Mouse (Mus musculus): ENCODE data around the gene Snrnp35.

Snrnp35 gene

DNA sequence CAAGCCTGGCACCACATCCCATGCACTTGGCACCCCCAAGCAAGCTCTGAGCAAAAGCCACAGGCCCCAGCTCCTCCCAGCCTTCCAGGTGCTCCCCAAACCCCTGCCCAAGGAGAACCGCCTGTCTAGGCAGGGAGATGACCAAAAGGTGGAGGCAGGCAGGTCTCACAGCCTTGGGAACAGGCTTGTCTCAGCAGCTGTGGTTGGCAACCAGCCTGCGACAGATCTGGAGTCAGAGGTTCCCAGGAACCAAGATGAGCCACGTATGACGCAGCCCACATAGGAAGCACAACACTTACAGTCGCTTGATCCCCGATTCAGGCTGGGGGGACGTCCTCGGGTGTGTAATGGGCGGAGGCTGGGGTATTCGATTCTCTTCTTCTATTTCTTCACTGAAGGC, 18.6 kb downstream of the Snrnp35 start:
- DNase-seq (ENCODE audit: low spot score): no peak

DNA sequence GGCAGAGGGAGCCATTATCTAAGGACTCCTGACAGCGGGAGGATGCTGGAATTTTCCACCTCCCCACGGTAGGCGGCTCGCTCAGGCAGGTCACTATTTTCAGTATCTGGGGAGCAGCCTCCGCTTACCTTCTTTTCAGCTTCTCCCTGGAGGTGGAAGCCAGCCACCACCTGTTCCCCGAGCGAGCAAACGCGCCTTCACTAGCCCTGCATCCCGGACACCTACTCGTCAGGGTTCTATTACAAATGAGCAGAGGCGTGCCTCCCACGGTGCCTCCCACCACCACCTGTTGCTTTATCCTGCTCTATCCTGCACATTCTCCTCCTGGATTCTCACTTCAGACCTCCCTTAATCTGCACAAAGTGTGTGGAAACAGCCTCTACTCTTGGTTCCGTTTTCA, 20.8 kb downstream of the Snrnp35 start:
- DNase-seq (ENCODE audit: low spot score): no peak

DNA sequence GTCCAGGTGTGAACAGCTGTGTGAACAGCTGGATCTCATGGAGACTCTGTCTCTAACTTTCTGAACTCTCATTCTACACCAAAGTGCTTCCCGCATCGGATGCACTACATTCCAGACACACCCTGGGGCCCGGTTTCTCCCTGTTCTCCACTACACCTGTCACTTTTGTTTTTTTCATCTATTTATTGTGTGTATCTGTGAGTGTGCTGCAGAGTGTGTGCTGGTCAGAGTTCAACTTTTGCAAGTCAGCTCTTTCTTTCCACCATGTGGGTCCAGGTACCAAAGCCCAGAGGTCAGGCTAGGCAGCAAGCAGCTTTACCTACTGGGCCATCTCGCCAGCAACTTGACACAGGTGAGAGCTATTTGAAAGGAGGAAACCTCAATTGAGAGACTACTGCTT, 22.3 kb downstream of the Snrnp35 start:
- no peak for DNase-seq (ENCODE audit: low spot score)

DNA sequence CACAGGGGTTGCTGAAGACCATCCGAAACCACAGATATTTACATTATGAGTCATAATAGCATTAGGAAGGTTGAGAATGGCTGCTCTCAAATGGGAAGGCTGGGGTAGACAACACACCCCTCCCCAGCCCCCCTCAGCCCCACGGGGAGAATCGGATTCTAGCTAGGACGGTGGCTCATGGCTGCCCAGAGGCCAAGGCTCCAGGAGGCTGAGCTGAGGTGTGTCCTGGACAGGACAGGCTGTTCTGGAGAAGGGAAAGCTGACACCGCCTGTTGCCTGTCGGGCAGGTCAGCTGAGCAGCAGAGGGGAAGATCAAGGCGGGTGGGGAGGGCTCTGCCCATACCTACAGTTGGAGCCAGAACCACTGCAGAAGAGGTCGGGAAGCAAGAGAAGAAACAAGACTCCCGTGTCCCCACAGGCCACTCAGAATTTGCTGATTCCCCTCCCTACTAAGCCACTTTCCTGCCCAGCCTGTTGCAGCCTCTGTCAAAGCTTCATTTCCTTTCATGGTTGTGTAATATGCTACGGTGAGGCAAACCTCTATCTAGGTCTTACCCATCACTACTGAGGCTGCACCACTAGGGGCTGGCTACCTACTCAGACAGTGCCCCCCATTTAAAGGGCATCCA, 23.9 kb downstream of the Snrnp35 start:
- no peak for DNase-seq (ENCODE audit: low spot score)

DNA sequence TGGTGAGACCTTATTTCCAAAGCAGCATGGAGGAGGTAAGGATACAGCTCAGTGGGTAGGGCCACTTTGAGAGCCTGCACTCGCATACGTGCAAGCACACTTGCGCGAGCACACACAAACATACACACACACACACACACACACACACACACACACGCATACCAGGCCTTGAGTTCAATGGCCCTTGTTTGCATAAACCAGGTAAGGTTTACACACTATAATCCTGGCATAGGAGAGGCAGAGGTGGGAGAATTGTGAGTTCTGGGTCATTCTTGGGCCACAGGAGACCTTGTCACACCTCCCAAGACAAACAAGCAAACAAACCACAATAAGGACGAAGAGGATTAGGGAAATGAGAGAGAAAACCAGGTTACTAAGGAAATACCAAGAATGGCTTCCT, 26.3 kb downstream of the Snrnp35 start:
- no peak for DNase-seq (ENCODE audit: low spot score)

DNA sequence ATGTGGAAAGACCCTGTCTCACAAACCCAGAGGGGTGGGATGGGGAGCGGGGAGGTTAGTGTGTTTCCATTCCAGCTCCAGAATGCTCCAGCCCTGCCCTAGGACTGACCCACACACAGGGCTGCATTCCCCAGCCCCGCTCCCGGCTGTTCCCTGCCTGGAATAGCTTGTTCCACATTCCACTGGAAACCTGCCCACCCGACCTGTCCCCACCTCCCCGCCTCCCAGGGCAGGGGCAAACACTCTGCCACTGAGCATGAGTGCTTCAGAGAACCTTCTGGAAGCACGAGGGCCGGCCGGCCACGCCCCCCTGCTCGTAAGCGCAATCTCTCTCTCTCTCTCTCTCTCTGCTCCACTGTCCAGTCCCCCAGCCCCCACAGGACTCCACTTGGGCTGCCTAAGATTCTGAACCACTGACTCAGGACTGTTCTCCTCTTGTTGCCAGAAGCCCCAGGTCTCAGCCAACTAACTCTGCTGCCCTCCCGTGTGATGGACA, 26.9 kb downstream of the Snrnp35 start:
- DNase-seq (ENCODE audit: low spot score): no peak

DNA sequence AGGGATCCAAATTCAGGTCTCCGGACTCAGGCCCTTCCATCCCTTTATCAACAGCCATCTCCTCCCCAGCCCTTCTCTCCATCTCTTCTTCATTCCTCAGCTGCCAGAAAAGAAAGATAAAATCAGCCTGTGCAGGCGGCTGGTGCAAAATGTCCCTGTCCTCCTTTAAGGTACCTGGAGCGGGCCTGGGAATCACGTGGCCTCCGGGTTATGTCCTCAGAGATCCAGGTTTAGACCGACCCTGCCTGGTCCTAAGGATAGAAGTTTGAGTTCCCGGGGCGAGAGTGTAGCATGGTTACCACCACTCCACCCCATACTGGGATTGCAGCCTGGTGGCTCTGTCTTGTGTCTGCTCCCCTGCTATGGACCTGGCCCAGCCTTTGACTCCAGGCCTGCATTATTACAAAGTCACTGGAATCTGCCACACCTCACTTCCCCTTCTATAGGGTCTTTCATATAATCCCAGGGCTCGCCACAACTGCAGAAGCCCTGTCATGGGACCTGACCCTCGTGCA, 27.7 kb downstream of the Snrnp35 start:
- no peak for DNase-seq (ENCODE audit: low spot score)

DNA sequence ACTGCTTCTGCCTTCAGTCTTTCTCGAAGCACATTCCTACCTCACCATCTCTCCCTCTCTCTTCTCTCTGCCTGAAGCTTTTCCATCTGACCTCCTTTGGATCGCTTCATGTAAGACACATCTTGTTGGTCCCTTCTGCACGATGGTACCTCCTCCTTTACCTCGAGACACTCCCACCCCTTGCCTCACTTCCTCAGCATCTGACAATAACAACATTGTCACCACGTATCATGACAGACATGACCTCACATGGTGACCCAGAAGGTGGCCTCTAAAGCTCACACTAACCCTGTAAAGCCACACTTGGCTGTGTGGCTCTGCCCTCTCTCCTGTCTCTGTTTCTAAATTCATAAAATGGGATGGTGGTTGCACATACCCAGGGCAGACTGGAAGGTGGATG, 32.9 kb downstream of the Snrnp35 start:
- no peak for DNase-seq (ENCODE audit: low spot score)

DNA sequence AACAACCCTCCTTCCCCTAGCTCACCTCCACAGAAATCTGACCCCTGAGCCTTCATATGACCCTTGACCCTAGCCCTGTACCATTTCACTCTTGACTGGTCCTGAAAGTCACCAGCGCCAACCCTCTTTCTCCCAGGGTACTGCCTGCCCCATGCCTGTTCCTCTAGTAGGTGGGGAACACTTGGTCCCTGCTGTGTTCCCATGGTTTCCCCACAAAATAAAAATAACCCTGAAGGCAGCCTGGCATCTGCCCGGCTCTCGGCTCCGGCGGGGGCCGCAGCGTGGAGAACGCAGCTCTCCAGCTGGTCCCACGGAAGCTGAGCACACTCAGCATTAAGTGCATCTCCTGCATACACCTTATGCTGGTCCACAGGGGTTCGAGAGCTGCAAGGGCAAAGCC, 35.7 kb downstream of the Snrnp35 start:
- DNase-seq (ENCODE audit: low spot score): no peak

DNA sequence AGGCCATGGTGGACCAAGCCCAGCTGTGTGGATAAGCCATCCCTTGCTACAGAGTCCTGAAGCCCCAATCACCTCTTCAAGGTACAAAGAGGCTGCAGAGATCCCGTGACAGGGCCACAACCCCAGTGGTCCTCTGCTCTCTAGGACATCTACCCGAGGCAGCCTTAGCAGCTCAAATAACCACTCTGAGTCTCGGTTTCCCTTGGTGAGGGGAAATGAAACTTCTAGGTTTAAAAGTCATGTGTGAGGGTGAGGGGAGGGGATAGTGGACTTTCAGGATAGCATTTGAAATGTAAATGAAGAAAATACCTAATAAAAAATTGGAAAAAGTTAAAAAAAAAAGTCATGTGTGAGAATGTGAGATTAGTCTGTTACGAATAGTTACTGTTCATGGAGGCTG, 38.7 kb downstream of the Snrnp35 start:
- no peak for DNase-seq (ENCODE audit: low spot score)

DNA sequence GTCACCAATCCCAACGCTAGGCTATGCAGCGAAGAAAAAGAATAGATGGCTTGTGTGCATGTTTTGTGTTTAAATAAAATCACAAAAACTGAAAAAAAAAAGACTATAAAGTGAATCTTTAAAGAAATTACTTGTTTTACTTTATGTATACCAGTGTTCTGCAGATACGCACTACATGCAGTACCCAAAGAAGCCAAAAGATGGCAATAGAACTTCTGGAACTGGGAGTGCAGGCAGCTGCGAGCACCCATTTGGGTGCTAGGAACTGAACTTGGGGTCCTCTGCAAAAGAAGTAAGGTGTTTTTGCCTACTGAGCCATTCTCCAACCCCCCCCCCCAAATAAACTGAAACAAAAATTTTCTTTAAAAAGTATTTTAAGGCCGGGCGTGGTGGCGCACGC, 40.1 kb downstream of the Snrnp35 start:
- DNase-seq (ENCODE audit: low spot score): no peak

DNA sequence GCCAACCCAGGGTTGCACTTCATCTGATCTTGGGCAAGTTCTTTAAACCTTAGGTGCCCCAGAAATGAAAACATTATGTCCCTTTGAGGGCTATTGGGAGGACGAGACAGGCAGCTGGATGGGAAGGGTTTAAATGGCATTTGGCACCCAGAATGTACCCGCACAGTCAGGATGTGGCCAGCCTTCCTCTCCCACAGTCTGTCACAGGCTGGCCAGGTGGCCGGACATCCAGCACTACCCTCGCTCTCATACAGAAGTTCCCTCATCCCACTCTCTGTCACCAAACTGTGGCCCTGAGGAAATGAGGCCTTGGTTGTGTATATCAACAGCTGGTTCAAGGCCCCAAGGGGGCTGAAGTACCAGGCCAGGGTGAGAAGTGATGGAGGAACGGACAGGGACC, 42.0 kb downstream of the Snrnp35 start:
- DNase-seq (ENCODE audit: low spot score): no peak

DNA sequence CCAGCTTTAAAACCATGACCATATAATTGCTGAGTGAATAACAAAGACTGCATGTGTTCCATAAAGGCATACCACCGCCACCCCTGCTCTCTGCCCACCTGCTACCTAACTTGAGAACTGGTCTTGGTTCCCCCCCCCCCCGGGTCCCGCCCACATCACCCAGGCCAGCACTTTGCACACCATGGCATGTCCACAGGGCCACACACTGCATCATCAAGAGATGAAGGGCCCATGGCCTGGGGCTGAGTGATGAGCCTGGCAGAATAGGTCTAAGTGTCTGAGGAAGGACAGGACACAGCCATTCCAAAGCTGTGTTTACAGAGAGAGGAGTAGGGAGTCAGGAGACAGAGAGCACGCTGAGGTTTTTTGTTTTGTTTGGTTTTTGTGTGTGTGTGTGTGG, 45.4 kb downstream of the Snrnp35 start:
- DNase-seq (ENCODE audit: low spot score): no peak

DNA sequence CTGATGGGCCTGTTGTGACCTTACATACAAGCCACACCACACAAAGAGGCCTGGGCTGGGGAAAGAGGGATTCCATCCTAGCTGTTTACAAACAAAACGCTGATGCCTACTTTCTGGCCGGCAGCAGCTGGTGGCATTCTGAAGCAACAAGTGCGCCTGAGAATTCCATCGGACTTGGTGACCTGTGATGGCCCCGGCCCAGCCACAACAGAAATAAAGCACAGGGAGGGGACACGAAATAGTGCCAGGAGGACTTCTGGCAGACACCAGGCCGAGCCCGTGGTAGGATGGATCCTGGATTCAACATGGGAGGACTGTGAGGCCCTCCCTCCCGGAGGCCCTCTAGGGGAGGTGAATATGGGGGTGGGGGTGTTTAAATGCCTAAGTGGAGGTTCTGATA, 45.9 kb downstream of the Snrnp35 start:
- DNase-seq (ENCODE audit: low spot score): no peak

DNA sequence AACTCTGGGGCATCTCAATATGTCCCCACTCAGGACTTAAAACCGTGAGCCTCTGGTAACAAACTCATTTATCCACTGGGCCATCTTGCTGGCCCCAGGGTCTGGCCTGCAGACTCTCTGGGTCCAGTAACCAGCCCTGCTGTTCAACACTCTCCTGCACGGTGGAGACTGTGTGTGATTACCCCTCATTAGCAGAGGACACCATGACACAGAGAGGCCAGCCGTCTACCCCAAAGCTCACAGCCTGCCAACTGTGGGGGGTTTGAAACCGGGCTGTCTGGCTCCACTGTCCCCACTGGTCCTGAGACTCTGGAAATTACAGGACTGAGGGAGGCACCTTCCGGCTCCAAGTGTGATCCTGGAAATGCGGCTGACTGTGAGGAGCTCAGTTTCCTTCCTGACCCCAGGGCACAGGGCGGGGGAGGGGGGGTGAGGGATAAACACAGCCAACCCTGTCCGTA, 46.3 kb downstream of the Snrnp35 start:
- DNase-seq (ENCODE audit: low spot score): no peak

DNA sequence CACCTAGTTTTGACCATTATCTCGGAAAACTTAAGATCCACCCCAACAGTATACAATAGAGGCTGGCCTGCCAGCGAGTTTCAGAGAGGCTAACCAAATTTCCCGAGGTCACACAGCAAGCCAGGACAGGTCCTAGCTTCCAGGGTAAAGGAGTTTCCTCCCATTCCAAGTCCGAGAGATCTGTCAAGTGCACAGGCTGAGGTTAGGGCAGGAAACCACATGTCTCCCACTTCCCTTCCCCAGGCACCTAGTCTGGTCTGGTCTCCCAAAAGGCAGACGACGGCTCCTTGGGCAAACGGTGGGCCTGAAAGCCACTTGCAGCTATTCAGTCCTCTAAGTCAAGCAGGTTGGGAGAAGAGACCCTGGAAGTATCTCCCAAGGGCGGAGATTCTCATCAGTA, 46.8 kb downstream of the Snrnp35 start:
- no peak for DNase-seq (ENCODE audit: low spot score)

DNA sequence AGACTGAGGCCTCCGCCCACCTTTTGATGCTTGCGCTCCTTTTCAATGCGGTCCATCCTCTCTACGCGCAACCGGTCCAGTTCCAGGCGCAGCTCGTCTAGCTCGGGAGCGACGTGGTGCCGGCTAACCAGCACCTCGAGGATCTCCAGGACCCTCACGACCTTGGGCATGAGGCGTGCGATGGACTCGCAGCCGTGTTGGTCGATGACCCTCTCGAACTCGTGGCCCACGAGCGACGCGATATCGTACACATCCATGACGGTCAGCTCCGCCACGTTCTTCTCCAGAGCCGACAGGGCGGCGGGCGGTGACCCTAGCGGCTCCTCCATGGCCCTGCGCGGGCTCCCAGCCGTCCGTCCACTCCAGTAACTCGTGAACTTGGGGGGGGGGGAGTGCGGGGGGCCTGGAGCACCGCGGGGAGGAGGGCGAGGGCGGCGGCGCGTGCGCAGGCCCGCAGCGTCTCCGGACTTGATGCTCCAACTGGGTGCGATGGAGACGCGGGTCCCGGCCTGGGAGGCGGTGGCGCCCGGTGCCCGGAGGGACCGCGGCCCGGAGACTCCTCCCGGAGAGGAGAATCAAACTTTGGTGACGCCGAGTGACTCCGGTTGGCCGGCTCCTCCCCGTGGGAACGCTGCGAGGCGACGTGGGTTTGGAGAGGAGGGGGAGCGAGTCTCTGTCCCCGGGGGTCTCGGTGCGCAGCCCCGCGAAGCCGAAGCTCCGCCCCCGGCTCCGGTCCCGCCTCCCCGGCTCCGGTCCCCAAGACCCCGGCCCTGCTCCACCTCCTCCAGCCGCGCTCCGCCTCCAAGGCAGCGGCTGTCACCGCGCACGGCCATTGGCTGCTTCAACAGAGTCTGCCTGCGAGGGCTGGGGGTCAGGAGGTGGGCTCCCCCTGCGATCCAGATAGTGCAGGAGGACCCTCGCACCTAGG, 48.0 kb downstream of the Snrnp35 start, which contains the start of gene Rilpl1:
Rilpl1 (minus strand) TSS at position 737 of the 928 bp plus-strand sequence.
- DNase-seq (ENCODE audit: low spot score): peak; percentile 61

DNA sequence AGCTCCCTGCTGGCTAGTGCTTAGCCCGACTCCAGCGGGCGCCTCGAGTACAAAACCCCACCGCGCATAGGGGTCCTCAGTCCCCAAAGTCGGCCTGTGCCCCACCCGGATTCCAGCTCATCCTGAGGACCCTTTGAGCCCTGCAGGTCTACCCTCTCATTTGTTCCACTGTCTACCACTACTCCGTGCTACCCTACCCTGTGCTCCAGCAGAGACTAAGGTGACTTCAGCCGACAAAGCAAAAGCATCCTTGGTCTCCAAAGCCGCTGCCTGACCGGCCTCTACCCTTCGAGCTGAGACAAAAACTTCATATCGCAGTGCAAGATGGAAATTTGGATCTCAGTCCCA, 48.6 kb downstream of the Snrnp35 start:
- no peak for DNase-seq (ENCODE audit: low spot score)

DNA sequence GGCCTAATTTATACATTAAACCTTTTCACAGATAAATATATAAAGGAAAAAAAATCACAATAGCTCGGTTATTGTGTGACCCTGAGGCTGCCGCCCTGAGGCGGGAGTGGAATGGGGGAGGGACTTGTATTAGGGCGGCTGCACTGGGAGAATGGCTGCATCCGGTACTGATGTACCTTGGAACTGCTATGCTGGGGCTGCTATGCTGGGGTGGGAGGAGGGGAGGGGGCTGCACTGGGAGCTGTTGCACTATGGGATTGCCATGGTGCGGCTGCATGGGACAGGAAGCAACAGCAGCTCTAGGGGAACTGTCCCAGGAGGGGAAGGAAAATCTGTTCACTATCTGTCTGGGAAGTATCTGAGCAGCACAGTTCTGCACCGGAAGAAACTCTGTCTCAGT, 49.5 kb downstream of the Snrnp35 start:
- DNase-seq (ENCODE audit: low spot score): no peak

DNA sequence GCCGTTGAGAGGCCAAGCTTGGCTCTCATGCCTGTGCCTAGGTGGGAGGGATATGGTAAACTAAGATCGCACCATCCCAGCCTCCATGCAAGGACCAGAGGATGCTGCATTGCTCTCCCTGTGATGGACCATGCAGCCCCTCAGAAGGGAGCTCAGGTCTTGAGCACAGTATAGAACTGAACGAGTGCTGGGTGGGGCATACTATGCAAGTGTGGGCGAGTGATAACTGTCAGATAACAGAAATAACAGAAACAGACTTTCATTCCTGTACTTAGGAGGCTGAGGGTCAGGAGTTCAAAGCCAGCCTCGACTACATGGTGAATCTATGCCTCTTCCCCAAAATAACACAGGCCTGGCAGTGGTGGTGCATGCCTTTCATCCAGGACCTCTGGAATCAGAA, 52.1 kb downstream of the Snrnp35 start:
- DNase-seq (ENCODE audit: low spot score): no peak

DNA sequence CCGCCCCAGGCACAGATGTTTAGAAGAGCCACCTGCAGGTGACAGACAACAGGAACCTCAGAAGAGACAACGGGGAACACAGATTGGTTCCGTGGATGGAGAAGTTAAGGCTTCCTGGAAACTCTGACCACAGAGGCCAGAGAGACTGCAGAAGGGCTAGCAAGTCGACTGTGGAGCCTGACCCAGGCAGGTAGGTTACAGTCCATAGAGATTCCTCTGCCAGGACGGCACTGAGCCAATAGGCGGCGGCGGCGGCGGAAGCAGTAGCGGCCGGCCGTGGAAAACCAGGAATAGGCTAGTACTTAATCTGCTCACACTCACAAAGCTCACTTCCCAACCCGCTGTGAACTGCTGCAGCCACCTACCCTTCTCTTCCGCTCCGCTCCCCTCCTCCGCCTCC, 53.8 kb downstream of the Snrnp35 start:
- DNase-seq (ENCODE audit: low spot score): peak; percentile 21

DNA sequence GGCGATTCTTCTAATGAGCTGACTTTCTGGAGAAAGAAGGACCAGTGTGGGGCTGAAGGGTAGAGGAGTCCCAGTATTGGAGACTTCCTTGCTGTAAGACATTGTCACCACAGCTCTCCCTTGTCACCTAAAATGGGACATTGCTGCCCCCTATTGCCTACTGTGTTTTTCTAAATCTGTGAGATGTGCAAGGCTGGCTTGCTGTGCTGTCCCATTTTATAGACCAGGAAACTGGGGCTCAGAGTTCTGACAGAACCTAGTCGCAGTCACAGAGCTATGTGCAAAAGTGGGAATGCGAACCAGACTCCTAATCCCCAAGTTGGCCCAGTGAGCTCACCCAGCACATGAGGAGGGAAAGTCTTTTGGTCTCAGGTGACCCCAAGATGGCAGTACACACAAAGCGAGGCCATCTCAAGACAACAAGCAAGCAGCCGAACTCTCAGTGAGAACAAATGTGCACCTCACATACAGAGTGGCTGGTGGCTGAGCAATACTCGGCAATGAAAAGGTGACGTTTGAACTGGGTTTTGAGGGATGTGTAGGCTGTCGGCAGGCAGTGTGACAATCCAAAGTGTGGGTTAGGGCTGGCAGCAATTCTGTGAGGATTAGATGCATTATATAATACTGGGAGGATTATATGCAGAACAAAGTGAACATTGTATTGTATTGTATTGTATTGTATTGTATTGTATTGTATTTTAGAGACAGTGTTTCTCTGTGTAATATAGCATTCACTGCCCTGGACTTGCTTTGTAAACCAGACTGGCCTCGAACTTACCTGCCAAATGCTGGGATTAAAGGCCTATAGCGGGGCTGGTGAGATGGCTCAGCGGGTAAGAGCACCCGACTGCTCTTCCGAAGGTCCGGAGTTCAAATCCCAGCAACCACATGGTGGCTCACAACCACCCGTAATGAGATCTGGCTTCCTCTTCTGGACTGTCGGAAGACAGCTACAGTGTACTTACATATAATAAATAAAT, 56.2 kb downstream of the Snrnp35 start:
- no peak for DNase-seq (ENCODE audit: low spot score)

Measured in ovary, postnatal 10 days (tissue).